Mouse (Mus musculus): ENCODE data around the gene Gm11273. TPM values are rescaled to one million over a fixed set of nuclear protein-coding genes. Genes with fewer than 3 reads are reported as not detected.

The Gm11273 gene
- polyA plus RNA-seq, 1 experiment from 2014 or later: 7.3 TPM

Other genes with a start within 250 kb of the Gm11273 start
- gene Gpx5, start 208.7 kb downstream of the Gm11273 start, polyA plus RNA-seq (2015; fragmentation: Nextera tagmentation; extraction: Ambion mirVana): not detected in 2 replicates
- gene Gpx6, start 189.3 kb downstream of the Gm11273 start, polyA plus RNA-seq (2015; fragmentation: Nextera tagmentation; extraction: Ambion mirVana): not detected in 2 replicates
- gene Olfr1367, start 154.5 kb downstream of the Gm11273 start, polyA plus RNA-seq (2015; fragmentation: Nextera tagmentation; extraction: Ambion mirVana): not detected in 2 replicates
- gene Zscan12, start 138.6 kb downstream of the Gm11273 start, polyA plus RNA-seq (2015; fragmentation: Nextera tagmentation; extraction: Ambion mirVana): 3.0 and 3.1 TPM in 2 replicates
- 28.9 and 32.1 TPM in 2 replicates for gene Zkscan3, start 98.7 kb downstream of the Gm11273 start, polyA plus RNA-seq (2015; fragmentation: Nextera tagmentation; extraction: Ambion mirVana)
- 1.0 and 1.2 TPM in 2 replicates for gene Pgbd1, start 60.4 kb downstream of the Gm11273 start, polyA plus RNA-seq (2015; fragmentation: Nextera tagmentation; extraction: Ambion mirVana)
- gene Zscan26, start 47.7 kb downstream of the Gm11273 start, polyA plus RNA-seq (2015; fragmentation: Nextera tagmentation; extraction: Ambion mirVana): 9.6 and 11.0 TPM in 2 replicates
- gene Nkapl, start 32.9 kb downstream of the Gm11273 start, polyA plus RNA-seq (2015; fragmentation: Nextera tagmentation; extraction: Ambion mirVana): 0.66 and 0.94 TPM in 2 replicates
- gene Zkscan4, start 22.5 kb downstream of the Gm11273 start, polyA plus RNA-seq (2015; fragmentation: Nextera tagmentation; extraction: Ambion mirVana): 0.31 and 0.38 TPM in 2 replicates
- not detected in 2 replicates for gene Gm10065, start 22.0 kb downstream of the Gm11273 start, polyA plus RNA-seq (2015; fragmentation: Nextera tagmentation; extraction: Ambion mirVana)
- 0.59 and 0.71 TPM in 2 replicates for gene AK157302, start 6.2 kb downstream of the Gm11273 start, polyA plus RNA-seq (2015; fragmentation: Nextera tagmentation; extraction: Ambion mirVana)
- 1.1 and 1.2 TPM in 2 replicates for gene Zkscan8, start 29.7 kb upstream of the Gm11273 start, polyA plus RNA-seq (2015; fragmentation: Nextera tagmentation; extraction: Ambion mirVana)
- not detected in 2 replicates for gene Olfr1366, start 41.4 kb upstream of the Gm11273 start, polyA plus RNA-seq (2015; fragmentation: Nextera tagmentation; extraction: Ambion mirVana)
- gene Olfr1535, start 58.5 kb upstream of the Gm11273 start, polyA plus RNA-seq (2015; fragmentation: Nextera tagmentation; extraction: Ambion mirVana): not detected in 2 replicates
- gene Olfr1364, start 80.3 kb upstream of the Gm11273 start, polyA plus RNA-seq (2015; fragmentation: Nextera tagmentation; extraction: Ambion mirVana): not detected in 2 replicates
- not detected in 2 replicates for gene Olfr1362, start 112.6 kb upstream of the Gm11273 start, polyA plus RNA-seq (2015; fragmentation: Nextera tagmentation; extraction: Ambion mirVana)
- not detected in 2 replicates for gene Olfr11, start 141.1 kb upstream of the Gm11273 start, polyA plus RNA-seq (2015; fragmentation: Nextera tagmentation; extraction: Ambion mirVana)
- gene Olfr1361, start 162.0 kb upstream of the Gm11273 start, polyA plus RNA-seq (2015; fragmentation: Nextera tagmentation; extraction: Ambion mirVana): not detected in 2 replicates
- gene Olfr1360, start 176.0 kb upstream of the Gm11273 start, polyA plus RNA-seq (2015; fragmentation: Nextera tagmentation; extraction: Ambion mirVana): not detected in 2 replicates
- not detected in 2 replicates for gene Olfr1359, start 196.7 kb upstream of the Gm11273 start, polyA plus RNA-seq (2015; fragmentation: Nextera tagmentation; extraction: Ambion mirVana)
- gene Hist1h2bl, start 214.7 kb upstream of the Gm11273 start, polyA plus RNA-seq (2015; fragmentation: Nextera tagmentation; extraction: Ambion mirVana): 3.2 and 3.4 TPM in 2 replicates
- 6.7 and 19.9 TPM in 2 replicates for gene Hist1h2ai, start 215.0 kb upstream of the Gm11273 start, polyA plus RNA-seq (2015; fragmentation: Nextera tagmentation; extraction: Ambion mirVana)
- 4.3 and 10.4 TPM in 2 replicates for gene Hist1h3h, start 216.2 kb upstream of the Gm11273 start, polyA plus RNA-seq (2015; fragmentation: Nextera tagmentation; extraction: Ambion mirVana)
- 7.6 and 8.8 TPM in 2 replicates for gene Hist1h2bm, start 220.6 kb upstream of the Gm11273 start, polyA plus RNA-seq (2015; fragmentation: Nextera tagmentation; extraction: Ambion mirVana)
- gene Hist1h4j, start 233.6 kb upstream of the Gm11273 start, polyA plus RNA-seq (2015; fragmentation: Nextera tagmentation; extraction: Ambion mirVana): 0.86 and 0.88 TPM in 2 replicates
- gene Hist1h4k, start 249.1 kb upstream of the Gm11273 start, polyA plus RNA-seq (2015; fragmentation: Nextera tagmentation; extraction: Ambion mirVana): 4.0 and 6.0 TPM in 2 replicates